Mouse (Mus musculus): ENCODE data around the gene Mia. TPM values are rescaled to one million over a fixed set of nuclear protein-coding genes. Genes with fewer than 3 reads are reported as not detected.

The Mia gene
- not detected in 2 replicates for polyA plus RNA-seq (2012; ENCODE audit: low replicate concordance)

DNA sequence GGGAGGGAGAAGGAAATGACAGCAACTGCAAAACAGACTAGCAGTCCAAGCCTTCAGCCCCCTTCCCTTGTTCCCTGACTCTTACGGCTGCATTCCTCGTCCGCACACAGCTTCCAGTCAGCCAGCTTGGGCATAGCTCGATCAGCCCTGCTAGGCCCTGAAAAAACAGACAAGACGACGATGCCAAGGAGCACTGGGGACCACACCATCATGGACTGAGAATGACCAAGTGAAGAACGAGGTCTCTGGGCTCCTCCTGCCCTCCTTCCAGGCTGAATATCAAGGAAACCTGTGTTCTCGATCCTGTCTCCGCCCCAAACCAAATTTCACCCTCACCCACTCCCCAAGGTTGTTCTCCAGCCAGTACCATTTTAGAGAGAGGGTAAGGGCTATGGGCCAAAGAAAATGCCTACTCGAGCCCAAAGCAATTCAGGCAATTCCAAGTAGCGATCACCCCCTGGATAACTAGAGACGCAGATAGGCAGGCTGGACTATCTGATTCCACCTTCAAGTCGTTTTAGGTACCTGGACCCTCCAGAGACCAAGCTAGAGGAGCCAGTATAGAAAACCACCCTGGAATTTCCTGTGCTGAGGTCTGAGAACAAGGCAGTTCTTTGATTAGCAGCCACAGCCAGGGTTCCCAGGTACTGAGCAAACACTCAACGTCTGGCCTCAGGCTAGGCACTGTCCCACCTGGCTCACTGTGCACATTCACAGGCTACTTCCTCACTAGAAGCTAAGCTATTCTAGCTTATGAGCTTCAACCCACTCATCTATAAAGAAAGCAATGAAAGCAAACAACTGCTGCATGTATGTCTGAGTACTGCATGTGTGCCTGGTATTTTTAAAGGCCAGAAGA, at the start of gene Mia, which contains the start of gene Gm21983:
Gene Mia (minus strand): TSS at position 321 of the 859 bp plus-strand sequence.
Gene Gm21983 (minus strand): TSS at position 250 of the 859 bp plus-strand sequence.

GRCm38 (mm10) chr7:27228281-27228821, 47.4 kb upstream of the Mia start, which contains the start of gene Itpkc:
TSS of gene Itpkc (minus strand) at chr7:27228661.

DNA sequence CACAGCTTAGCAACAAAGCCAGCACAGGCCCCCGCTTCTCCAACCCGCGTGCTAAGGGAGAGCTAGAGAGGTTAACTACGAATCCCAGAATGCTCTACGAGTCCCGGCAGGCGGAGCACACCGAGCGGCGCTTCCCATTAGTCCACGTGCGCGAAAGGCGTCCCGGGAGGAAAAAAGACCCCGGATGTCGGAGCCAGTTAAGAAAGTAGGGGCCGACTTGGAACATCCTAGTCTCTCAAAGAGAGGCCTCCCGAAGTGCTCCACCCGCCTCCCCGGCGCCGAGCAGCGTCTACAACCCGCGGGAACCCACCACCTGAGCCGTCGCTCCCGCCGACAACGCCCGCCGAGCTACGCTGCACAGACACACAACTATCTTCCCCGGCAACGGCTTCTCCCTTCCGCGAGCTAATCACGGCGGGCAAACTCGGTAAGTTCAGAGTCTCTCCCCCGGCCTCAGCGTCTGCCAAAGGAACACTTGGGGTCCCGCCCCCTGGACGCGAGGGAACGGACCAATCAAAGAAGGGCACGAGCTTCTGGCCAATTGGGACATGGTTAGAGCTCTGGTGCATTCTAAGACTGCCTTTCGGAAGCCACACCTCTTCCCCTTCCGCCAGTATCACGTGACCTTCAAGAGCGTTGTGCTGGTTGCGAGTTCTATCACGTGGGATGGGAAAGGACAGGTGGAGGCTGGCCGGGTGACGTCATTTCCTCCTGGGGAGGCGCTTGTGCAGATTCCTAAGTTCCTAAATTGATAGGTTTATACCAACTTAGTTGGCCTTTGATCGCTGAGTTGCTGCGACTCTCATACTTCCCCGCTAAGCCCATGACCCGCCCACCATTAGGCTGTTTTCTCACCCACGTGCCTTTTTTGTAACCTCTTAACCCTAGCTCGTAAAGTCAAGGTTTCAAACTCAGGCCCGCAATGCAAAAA, 15.0 kb upstream of the Mia start, which contains the start of the genes BC024978 and Snrpa:
Gene BC024978 (plus strand): TSS at position 101 of the 931 bp plus-strand sequence.
Gene Snrpa (minus strand): TSS at position 591 of the 931 bp plus-strand sequence.

DNA sequence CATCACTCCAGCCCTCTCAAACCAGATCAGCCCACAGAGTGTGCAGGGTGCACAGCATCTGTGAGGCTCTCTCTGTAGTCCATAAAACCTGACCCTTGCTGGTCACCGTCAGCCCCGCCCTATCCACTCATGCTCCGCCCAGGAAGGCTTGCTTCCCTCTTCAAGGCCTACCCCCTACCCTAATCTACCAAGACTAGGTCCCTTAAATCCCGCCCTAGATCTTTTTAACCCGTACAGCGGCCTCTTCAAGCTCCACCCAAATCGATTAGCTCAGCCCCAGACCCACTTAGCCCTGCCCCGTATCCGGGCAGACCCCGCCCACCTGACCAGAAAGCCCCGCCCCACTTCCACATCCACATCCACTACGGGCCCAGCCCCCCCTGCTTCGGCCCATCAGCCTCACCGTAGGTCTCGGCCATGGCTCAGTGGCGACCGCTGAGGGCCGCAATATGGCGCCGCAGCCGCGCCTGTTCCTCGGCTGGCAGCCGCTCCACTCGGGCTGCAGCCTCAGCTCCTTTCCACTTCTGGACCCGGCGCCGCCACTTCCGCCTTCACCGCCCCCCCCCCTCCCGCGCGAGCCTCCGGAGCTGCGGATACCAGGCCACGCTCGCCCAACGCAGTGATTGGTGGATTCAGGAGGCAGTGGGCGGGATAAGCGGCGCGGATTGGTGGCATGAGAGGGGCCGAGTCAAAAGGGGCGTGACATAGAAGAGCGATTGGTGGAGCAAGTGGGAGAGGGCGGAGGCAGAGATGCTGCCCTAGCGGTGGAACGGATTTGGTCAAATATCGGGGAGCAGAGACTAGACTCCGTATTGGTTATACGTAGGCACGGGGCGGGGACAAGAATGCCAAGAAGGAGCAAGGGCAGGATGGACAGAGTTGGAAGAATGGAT, 2.4 kb downstream of the Mia start, which contains the start of gene Rab4b:
Gene Rab4b (minus strand): TSS at position 573 of the 893 bp plus-strand sequence.

DNA sequence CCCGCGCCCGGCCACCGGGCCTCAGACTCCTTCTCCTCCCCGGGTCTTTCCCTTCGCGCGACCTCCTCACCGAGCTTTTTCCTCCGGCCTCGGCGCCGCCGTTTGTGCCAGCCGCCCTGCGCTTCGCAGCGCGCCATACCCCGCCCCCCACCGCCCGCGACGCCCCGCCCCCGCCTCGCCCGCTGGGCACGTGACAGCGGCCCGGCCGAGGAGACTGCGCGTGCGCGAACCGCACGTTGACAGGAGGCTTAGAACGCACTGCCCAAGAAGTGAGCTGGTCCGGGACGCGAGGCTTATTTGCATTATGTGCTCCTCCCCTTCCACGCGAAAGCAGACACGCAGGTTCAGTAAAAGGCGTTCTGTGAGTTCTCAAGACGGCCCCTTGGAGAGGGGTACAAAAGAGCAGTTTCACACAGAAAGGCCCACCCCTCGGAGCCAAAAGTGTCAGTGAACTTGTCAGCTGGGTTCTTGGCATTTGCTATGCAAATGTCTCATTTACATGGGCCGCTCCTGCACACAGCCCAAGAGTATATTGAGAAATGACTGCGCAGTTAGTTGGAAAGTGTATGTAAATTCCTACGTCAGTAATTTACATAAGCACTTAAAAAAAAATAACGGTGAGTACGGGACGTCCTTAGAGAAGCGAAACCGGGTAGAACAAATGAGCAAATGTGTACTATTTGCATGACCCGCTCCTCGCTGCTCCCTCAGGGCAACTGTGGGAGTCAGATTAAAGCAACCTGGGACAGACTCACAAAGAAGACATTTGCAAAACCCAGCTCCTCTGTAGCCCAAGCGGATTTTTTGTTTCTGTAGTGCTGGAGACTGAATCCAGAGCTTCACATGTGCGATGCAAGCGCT, 14.1 kb downstream of the Mia start, which contains the start of gene Egln2:
Gene Egln2 (minus strand): TSS at position 189 of the 861 bp plus-strand sequence.

GRCm38 (mm10) chr7:27153205-27153764, 27.7 kb downstream of the Mia start, which contains the start of gene Cyp2t4:
TSS of gene Cyp2t4 (plus strand) at chr7:27153714.

Other genes starting within 250 kb of the Mia start
- gene Cyp2a22, start 241.8 kb downstream of the Mia start, polyA plus RNA-seq (2012; ENCODE audit: low replicate concordance): not detected in 2 replicates
- not detected in 2 replicates for gene Cyp2a12, start 152.1 kb downstream of the Mia start, polyA plus RNA-seq (2012; ENCODE audit: low replicate concordance)
- gene Cyp2f2, start 61.2 kb downstream of the Mia start, polyA plus RNA-seq (2012; ENCODE audit: low replicate concordance): not detected in 2 replicates
- not detected in 2 replicates for gene Cyp2t4, start 27.4 kb downstream of the Mia start, polyA plus RNA-seq (2012; ENCODE audit: low replicate concordance)
- gene Egln2, start 14.4 kb downstream of the Mia start, polyA plus RNA-seq (2012; ENCODE audit: low replicate concordance): 74.7 and 137 TPM in 2 replicates
- 231 and 342 TPM in 2 replicates for gene Rab4b, start 2.3 kb downstream of the Mia start, polyA plus RNA-seq (2012; ENCODE audit: low replicate concordance)
- 0.32 and 1.8 TPM in 2 replicates for gene Gm21983, start 71 bp downstream of the Mia start, polyA plus RNA-seq (2012; ENCODE audit: low replicate concordance)
- 3.1 and 5.7 TPM in 2 replicates for gene BC024978, start 14.6 kb upstream of the Mia start, polyA plus RNA-seq (2012; ENCODE audit: low replicate concordance)
- gene Snrpa, start 15.1 kb upstream of the Mia start, polyA plus RNA-seq (2012; ENCODE audit: low replicate concordance): 820 and 1,336 TPM in 2 replicates
- 3.4 and 6.0 TPM in 2 replicates for gene Itpkc, start 47.5 kb upstream of the Mia start, polyA plus RNA-seq (2012; ENCODE audit: low replicate concordance)
- 30.3 and 47.8 TPM in 2 replicates for gene Coq8b, start 51.9 kb upstream of the Mia start, polyA plus RNA-seq (2012; ENCODE audit: low replicate concordance)
- gene Numbl, start 77.3 kb upstream of the Mia start, polyA plus RNA-seq (2012; ENCODE audit: low replicate concordance): 4.0 and 4.9 TPM in 2 replicates
- gene Ltbp4, start 156.5 kb upstream of the Mia start, polyA plus RNA-seq (2012; ENCODE audit: low replicate concordance): 2.1 and 4.3 TPM in 2 replicates
- 394 and 419 TPM in 2 replicates for gene Shkbp1, start 174.9 kb upstream of the Mia start, polyA plus RNA-seq (2012; ENCODE audit: low replicate concordance)
- not detected in 2 replicates for gene Gm20479, start 176.3 kb upstream of the Mia start, polyA plus RNA-seq (2012; ENCODE audit: low replicate concordance)